Mouse (Mus musculus) brown adipose tissue, adult 24 weeks (tissue): ENCODE results near the gene Ing2. TPM values are rescaled to one million over a fixed set of nuclear protein-coding genes. Genes with fewer than 3 reads are reported as not detected.

Experiments used
- H3K27ac ChIP-seq: fragments of 200-500 bp; replicated peaks from 2 replicates; pipeline ENCODE4 v1.5.1; 2012; ENCODE audit warnings: low read depth, mild to moderate bottlenecking, low read length
- H3K4me1 ChIP-seq: fragments of 200-500 bp; 2 replicates; pipeline ENCODE4 v1.6.1; 2012; ENCODE audit warnings: low read length, mixed read lengths; ENCODE audit not compliant: control insufficient read depth, insufficient read depth, insufficient read length
- H3K4me3 ChIP-seq: fragments of 200-500 bp; 2 replicates; pipeline ENCODE4 v1.5.1; 2012; ENCODE audit warnings: low read depth, mild to moderate bottlenecking, low read length, moderate library complexity; ENCODE audit not compliant: insufficient read depth
- polyA plus RNA-seq: library from polyadenylated mRNA; stranded (reverse); fragments of >200 nt; gene quantifications from 2 replicates; pipeline ENCODE4 v1.2.4, GENCODE M21; 2012; ENCODE audit not compliant: missing spikeins, insufficient read depth, insufficient read length

The Ing2 gene
- polyA plus RNA-seq, 1 experiment: 15.4 TPM

DNA sequence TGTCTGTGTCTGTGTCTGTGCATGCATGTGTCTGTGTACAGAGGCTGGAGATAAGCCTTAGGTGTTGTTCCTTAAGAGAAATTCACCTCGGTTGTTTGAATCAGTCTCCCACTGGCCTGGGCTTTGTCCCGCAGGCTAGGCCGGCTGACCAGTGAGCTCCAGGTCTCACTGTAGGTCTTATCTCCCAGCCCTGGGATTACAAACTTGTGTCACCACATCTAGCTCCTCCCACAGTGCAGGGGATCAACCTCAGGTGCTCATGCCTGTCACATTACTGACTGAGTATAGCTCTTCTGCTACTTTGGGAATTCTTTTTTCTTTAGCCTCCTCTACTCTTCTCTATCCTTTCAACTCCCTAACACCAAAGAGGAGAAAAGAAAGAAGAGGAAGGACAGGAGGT lies 20.9 kb downstream of the Ing2 start:
- H3K4me3 ChIP-seq: no peak overlapping the region
- no peaks in the 10 kb centered on the region for H3K4me1 ChIP-seq
- no peak overlapping the region for H3K27ac ChIP-seq

DNA sequence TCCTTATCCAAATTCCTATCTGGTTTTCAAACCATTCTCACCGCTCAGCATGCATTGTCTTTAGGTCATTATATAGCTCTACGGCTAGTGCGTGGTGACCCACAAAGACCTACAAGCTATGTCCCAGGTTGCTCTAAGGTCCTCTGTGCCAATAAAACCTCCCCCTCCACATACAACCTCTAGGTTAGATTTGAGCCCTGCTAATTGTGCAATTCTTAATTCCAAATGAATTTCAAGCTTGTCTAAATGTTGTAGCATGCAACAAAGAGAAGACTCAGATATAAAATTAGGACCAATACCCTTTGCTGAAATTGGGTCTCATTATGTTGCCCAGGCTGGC lies 22.6 kb downstream of the Ing2 start:
- Histone ChIP-seq H3K4me1 (no peaks in the 10 kb centered on the region), H3K27ac (no peak overlapping the region), H3K4me3 (no peak overlapping the region)

DNA sequence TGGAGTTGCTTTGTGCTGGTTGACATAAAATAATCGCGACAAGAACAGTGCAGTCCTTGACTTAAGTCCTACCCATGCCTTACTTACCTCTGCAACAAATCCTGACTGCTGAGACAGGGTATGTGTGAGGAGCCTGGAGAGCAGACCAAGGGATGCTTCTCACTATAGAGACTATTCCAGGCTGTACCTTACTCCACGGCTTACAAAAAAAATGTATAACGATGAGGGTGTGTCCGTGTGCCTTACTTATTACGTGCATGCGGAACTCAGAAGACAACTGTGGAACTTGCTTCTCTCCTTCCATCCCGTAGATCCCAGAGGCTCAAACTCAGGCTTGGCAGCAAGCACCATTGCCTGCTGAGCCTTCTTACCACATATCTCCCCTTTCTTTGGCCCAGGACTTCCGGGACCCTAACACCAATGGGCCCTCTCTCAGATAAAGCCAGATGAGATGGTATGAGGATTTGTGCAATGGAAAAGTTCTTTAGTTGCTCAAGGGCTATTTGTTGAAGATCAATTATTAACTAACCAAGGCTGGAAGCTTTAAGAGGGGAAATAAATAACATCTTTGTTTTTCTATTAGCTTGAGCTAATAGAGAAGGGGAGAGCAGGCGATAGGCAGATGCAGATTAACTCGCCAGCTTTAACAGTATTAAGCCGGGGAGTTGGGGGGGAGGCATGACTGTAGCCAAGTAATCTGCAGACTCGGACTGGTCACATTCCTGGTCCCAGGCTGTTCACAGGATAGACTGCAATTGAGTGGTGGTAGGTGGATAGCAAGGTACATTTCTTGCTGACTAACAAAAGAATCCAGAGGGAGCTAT lies 23.2 kb downstream of the Ing2 start:
- no peak overlapping the region for H3K4me3 ChIP-seq
- H3K27ac ChIP-seq: no peak overlapping the region
- H3K4me1 ChIP-seq: no peaks in the 10 kb centered on the region

DNA sequence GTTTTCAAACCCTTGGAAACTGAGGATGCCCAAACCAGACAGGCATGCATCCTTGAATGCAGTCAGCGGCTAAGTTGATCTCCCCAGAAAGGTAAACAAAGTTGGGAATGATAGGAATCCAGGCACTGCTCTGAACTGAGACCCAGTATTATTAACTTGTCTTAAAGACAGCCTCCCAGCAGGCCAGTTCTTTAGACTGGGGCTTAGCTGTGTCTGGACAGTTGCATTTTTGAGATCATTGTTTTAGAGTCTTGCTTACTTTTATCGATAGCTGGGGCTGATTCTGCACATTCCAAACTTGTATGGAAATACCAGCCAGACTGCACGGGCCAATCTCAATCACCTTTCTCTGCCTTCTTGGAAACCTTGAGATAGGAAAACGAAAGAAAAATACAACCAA lies 24.5 kb downstream of the Ing2 start:
- Histone ChIP-seq H3K27ac (no peak overlapping the region), H3K4me1 (no peaks in the 10 kb centered on the region), H3K4me3 (no peak overlapping the region)

DNA sequence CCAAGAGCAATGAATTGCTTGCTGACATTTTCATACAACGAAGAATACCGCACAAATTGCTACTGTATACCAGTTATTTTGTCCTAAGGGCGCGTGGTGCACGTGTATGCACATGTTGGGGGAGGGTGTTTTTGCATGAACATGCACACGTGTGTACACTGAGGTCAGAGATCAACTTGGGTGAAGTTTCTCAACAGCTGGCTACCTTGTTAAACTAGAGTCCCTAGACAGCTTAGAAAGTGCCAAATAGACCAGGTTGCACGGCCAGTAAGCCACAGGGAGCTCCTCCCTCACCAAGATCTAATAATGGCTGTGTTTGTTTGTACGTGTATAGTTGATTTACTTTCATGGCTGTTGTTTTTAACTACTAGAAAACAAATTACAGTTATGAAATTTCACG lies 25.8 kb downstream of the Ing2 start:
- Histone ChIP-seq H3K4me1 (no peaks in the 10 kb centered on the region), H3K4me3 (no peak overlapping the region), H3K27ac (no peak overlapping the region)

DNA sequence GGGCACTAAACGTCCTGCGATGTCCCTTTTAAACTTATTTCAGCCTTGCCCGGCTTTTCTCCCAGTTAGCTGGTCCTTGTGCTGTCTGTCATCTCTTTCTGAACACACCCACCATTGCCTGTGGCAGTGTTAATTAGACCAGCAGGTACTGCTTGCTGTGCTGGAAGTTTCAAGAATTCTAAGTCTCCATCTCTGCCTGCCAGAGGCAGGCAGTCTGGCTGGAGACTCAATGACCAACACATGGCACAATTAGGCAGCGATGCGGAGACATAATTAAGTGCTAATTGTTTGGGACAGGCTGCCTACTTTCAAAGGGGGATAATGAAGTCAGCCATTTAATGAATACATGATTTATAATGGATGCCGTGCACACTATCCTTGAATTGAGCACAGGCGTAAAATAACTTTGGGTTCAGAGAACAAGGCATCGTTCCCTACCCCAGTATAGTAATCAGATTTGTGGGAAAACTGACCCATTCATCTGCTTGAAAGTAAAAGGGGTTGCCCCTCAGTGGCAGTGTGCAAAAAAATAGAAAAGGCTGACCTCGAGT lies 32.8 kb downstream of the Ing2 start:
- Histone ChIP-seq H3K4me1 (no peaks in the 10 kb centered on the region), H3K27ac (no peak overlapping the region), H3K4me3 (no peak overlapping the region)

DNA sequence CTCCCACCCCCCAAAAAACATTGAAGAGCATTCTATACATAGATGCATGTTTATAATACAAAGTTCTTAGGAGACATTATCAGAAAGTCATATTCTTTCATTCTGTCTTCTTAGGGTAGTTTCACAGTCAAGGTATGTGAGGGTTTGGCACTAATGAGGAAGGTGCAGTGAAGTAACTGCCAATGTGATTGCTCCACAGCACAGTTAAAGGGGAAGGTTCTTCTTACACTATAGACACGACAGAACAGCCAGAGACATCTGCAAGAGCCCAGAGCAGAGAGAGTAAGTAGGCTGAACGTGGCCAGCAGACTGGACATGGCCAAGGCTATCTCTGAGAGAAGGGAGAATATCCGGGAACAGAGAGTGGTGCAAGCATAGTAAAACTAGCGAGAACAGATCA lies 38.2 kb downstream of the Ing2 start:
- no peak overlapping the region for H3K4me3 ChIP-seq
- no peaks in the 10 kb centered on the region for H3K4me1 ChIP-seq
- H3K27ac ChIP-seq: no peak overlapping the region

DNA sequence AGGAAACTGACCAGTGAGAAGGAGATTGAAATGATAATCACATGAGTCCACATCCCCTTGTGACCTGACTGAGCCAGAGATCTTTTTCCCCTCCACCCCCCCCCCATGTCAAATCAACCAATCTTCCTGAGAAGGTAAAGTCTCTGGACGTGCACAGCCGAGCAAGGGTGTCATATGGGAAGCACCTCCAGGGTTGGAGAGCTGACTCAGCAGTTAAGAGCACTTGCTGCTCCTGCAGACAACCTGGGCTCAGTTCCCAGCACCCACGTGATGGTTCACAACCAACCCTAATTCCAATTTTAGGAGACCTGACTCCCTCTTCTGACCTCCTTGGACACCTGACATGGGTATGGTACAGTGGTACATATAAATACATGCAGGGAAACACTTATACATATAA lies 39.3 kb downstream of the Ing2 start:
- no peak overlapping the region for H3K4me3 ChIP-seq
- H3K4me1 ChIP-seq: no peaks in the 10 kb centered on the region
- no peak overlapping the region for H3K27ac ChIP-seq

DNA sequence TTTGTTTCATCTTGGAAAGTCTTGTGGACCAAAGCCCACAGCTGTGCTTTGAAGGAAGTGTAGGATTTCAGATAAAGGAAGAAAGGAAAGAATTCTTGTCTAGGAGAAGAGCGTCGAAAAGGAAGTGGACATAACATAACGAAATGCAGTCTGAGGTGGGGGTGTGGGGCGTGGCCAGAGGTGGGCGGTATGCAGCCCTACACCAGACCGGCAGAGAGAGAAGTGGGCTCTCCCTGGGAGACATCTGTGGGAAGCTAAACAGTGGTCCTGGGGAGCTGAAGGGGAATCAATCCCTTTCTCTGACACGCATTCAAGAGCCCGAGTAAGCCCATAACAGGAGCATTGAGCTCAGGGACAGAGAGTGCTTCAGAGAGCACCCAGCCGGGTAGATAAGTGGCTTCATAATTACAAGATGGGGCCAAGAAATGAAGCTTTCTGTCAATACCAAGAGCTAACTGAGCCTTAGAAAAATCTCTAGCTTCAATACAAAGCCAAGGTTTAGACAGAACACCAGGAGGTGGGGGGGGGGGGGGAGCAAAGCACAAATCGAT lies 40.5 kb downstream of the Ing2 start:
- H3K27ac ChIP-seq: no peak overlapping the region
- H3K4me3 ChIP-seq: no peak overlapping the region
- no peaks in the 10 kb centered on the region for H3K4me1 ChIP-seq

DNA sequence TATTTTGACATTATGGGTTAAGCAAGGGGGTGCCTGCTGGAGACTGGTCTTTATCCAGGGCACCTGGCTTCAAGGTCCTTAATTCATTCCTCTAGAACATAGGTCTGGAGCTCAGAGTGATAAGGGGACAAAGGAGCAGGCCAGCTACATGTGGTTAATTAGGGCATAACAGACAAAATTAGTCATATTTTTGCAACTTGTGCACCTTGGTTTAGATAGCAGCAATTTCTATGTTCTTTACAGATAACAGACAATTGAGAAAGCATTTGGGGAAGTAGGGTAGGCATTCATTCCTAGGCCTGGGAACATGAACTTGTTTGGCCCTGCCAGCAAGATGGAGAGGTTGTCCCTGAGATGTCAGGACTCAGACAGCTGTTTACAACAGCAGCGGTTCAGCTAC lies 54.2 kb downstream of the Ing2 start:
- H3K27ac ChIP-seq: no peak overlapping the region
- no peak overlapping the region for H3K4me3 ChIP-seq
- H3K4me1 ChIP-seq: no peaks in the 10 kb centered on the region

Other genes with a start within 250 kb of the Ing2 start
- gene Stox2, start 229.2 kb downstream of the Ing2 start, polyA plus RNA-seq: 4.0 and 6.5 TPM in 2 replicates
- 12.4 and 12.6 TPM in 2 replicates for gene Trappc11, start 142.1 kb downstream of the Ing2 start, polyA plus RNA-seq
- gene Rwdd4a, start 141.9 kb downstream of the Ing2 start, polyA plus RNA-seq: 23.0 and 29.1 TPM in 2 replicates
- 5.0 and 6.1 TPM in 2 replicates for gene Cdkn2aip, start 38.4 kb upstream of the Ing2 start, polyA plus RNA-seq
- not detected in 2 replicates for gene Cldn24, start 146.6 kb upstream of the Ing2 start, polyA plus RNA-seq
- gene Cldn22, start 148.9 kb upstream of the Ing2 start, polyA plus RNA-seq: 3.5 and 3.8 TPM in 2 replicates